Mouse (Mus musculus) MEL (cell line): ENCODE measurements around the gene Nop14.

Experiments used
- CHD2 ChIP-seq: IDR thresholded peaks from 2 replicates; pipeline ENCODE4 v1.6.1; 2011; ENCODE audit warnings: low read length, improper control_type of control experiment
- CTCF ChIP-seq, 3 experiments: IDR thresholded peaks in 2 of 3; conservative IDR thresholded peaks in 1 of 3; 2 replicates each; pipeline ENCODE4 v1.5.1; 2011 to 2012; ENCODE audit warnings: low read length in 3 of 3, low read depth in 2 of 3, mild to moderate bottlenecking in 2 of 3, improper control_type of control experiment in 1 of 3, inconsistent platforms in 1 of 3, mixed read lengths in 1 of 3, moderate library complexity in 1 of 3; ENCODE audit not compliant: control insufficient read depth in 1 of 3, insufficient read depth in 1 of 3, poor library complexity in 1 of 3, severe bottlenecking in 1 of 3
- ETS1 ChIP-seq: IDR thresholded peaks from 2 replicates; pipeline ENCODE4 v1.6.1; 2012; ENCODE audit warnings: low read depth, mild to moderate bottlenecking, inconsistent platforms, low read length, improper control_type of control experiment, moderate library complexity
- GATA1 ChIP-seq: IDR thresholded peaks from 2 replicates; pipeline ENCODE4 v1.6.1; 2011; ENCODE audit warnings: low read depth, low read length, improper control_type of control experiment
- HCFC1 ChIP-seq: IDR thresholded peaks from 2 replicates; pipeline ENCODE4 v1.6.1; 2012; ENCODE audit warnings: low read depth, mild to moderate bottlenecking, inconsistent platforms, low read length, improper control_type of control experiment, moderate library complexity
- POLR2A ChIP-seq, 2 experiments: IDR thresholded peaks; 2 replicates each; pipeline ENCODE4 v1.6.1; 2011 to 2012; ENCODE audit warnings: low read length in 2 of 2, mild to moderate bottlenecking in 2 of 2, control low read depth in 1 of 2, improper control_type of control experiment in 1 of 2, low read depth in 1 of 2, moderate library complexity in 1 of 2; ENCODE audit not compliant: control insufficient read depth in 1 of 2, insufficient read depth in 1 of 2, poor library complexity in 1 of 2
- TCF12 ChIP-seq: IDR thresholded peaks from 2 replicates; pipeline ENCODE4 v1.6.1; 2014; ENCODE audit warnings: low read depth, mild to moderate bottlenecking, inconsistent platforms, low read length, improper control_type of control experiment, moderate library complexity
- USF2 ChIP-seq, 2 experiments: IDR thresholded peaks; 2 replicates each; pipeline ENCODE4 v1.6.1; 2011 to 2012; ENCODE audit warnings: improper control_type of control experiment in 2 of 2, low read length in 2 of 2, borderline replicate concordance in 1 of 2, inconsistent platforms in 1 of 2, low read depth in 1 of 2, mild to moderate bottlenecking in 1 of 2; ENCODE audit not compliant: insufficient read depth in 1 of 2
- ZMIZ1 ChIP-seq: IDR thresholded peaks from 2 replicates; pipeline ENCODE4 v1.6.1; 2012; ENCODE audit warnings: low read depth, mild to moderate bottlenecking, inconsistent platforms, low read length, improper control_type of control experiment, moderate library complexity

- TF ChIP-seq CTCF (IDR thresholded peaks at IDR 0.05 in 2 of 3, conservative IDR thresholded peaks at IDR 0.05 in 1 of 3; ENCODE audit: control insufficient read depth in 1 of 3, insufficient read depth in 1 of 3, low read depth in 2 of 3, low read length in 3 of 3, poor library complexity in 1 of 3, severe bottlenecking in 1 of 3) (peak in 1 of 3 experiments; percentile 18; a peak in 2 of 6 replicates), ETS1 (no peak), ZMIZ1 (no peak; the same call in 1 of the 2 replicates), POLR2A (IDR thresholded peaks at IDR 0.05; ENCODE audit: control insufficient read depth in 1 of 2, insufficient read depth in 1 of 2, low read depth in 1 of 2, low read length in 2 of 2, poor library complexity in 1 of 2) (no peak; a peak in 1 of 4 replicates), TCF12 (no peak), HCFC1 (no peak; the same call in 1 of the 2 replicates), USF2 (IDR thresholded peaks at IDR 0.05; ENCODE audit: borderline replicate concordance in 1 of 2, insufficient read depth in 1 of 2, low read depth in 1 of 2, low read length in 2 of 2) (no peak), GATA1 (no peak), CHD2 (no peak)
Measured at GRCm38 (mm10) chr5:34660591-34661130, 713 bp upstream of the Nop14 start.
